Mouse (Mus musculus) adrenal gland, postnatal 4 days (tissue): ENCODE measurements at regions not wholly inside any gene's neighbourhood (a gene's known extent, or its start where the extent isn't known, plus 50 kb on each side); places are given as distances from the start of the nearest gene placed in this dataset.

Source experiments
- DNase-seq, 2 experiments: peaks; one replicate each; pipeline ENCODE4 v3.0.0; 2021 to 2022; ENCODE audit warnings: low spot score in 2 of 2, mixed read lengths in 2 of 2

- DNase-seq: no peak
Measured at GRCm38 (mm10) chr16:57823329-57823728, 68.8 kb upstream of the Col8a1 start.

DNA sequence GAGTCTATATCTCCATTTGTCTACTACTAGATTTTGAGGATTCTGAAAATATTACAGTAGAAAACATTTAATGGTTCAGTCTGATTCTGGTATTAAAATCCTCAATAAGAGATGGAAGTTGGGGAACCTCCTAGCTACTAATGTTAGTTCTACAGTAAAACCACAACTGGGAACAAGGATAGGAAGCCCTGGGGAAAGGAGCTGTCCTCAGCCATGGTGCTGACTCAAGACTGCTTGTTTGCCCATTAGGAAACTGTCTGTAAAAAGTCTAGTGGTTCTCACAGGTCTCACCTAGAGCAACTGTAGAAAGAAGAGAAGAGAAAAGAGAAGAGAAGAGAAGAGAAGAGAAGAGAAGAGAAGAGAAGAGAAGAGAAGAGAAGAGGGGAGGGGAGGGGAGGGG lies 90.9 kb upstream of the Col8a1 start:
- DNase-seq: no peak

- DNase-seq: no peak
Measured at GRCm38 (mm10) chr16:57846386-57846785, 91.8 kb upstream of the Col8a1 start.

- DNase-seq: no peak
Measured at GRCm38 (mm10) chr16:57851854-57852253, 97.3 kb upstream of the Col8a1 start.

GRCm38 (mm10) chr16:57852838-57853460 lies 98.4 kb upstream of the Col8a1 start:
- no peak for DNase-seq

GRCm38 (mm10) chr16:57853751-57854150 lies 99.2 kb upstream of the Col8a1 start:
- no peak for DNase-seq

DNA sequence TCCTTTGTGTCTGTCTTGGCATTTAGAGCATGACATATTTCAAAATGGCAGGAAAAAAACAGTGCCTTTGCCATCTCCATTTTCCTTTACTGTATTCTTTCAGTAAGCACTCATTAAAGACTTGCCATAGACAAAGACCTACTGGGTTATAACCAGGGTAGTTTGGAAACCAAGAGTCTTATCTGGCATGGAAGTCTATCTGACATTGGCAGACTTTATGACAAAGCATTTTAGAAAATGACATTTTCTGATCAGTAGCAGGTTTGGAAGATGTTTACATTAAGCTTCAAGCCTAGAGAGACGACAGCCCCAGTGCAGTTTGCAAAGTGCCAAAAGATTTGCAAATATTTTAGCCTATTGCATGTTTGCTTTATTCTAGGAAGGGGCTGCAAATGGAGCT lies 102.5 kb upstream of the Col8a1 start:
- DNase-seq: no peak

DNA sequence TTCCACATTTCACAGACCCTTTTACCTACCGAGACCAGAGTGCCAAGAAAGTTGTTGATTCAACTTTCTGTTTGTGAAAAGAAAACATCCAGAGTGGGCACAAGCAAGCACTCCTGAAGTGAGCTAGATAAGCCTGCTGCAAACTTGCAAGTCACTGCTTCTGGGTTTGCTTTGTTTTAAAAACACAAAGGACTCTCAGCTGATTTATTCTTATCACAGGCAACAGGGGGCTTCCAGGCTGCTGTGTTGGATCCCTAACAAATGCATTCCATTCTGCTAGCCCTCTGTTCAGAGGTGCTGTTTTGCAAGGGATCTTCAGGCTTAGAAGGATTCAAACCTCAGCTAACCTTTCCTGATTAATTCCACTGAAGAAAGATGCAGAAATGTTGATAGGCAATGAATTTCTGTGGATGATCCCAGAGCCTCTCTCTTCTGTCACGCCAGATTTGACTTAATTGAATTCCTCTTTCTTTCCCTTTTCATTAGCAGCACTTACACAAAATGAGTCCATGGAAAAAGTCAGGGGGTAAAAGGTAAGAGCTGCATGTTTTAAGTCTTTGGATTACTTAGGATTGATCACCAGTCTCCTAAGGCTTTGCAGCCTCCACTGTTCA lies 103.7 kb upstream of the Col8a1 start:
- DNase-seq: no peak

DNA sequence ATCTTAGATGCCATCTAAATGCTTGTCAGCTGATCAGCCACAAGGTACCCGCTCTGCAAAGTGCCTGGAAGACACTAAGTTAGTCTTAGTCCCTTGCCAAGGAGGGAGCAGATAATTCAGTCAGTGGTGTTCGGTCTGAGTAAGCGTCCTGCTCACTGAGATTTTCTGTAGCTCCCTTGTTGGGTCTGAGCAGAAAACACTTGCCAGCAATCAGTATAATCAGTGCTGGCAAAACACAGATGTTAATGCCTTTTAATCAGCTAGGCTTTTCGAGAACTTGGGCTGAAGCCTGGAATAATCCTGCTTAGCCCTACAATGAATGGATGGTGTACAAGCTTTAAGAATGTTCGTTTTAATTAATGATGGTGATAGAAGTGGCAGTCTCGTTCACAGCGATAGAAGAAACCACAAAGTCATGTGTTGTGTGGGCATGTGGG lies 104.2 kb upstream of the Col8a1 start:
- no peak for DNase-seq

- no peak for DNase-seq
Measured at GRCm38 (mm10) chr16:57863206-57863860, 108.8 kb upstream of the Col8a1 start.

- no peak for DNase-seq
Measured at GRCm38 (mm10) chr16:57876857-57877256, 122.3 kb upstream of the Col8a1 start.

GRCm38 (mm10) chr16:57881575-57882094 lies 127.1 kb upstream of the Col8a1 start:
- DNase-seq: no peak

DNA sequence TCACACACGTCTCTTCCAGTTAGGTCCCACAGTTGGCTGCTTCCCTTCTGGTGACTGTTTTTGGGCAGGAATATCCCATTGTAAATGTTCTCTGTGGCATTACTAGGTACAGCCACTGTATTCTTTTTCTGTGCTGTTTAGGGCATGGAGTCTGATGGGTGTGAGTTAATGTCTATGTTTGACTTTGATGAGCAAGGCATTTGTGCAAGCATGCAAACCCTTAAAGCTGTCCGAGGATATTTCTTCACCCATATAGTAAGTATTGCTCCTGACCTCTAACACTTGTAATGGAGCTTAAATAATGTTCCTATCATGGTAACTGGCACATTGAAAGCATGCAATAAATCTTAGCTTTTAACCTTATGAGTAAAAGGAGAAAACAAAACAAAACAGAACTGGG lies 133.6 kb upstream of the Col8a1 start:
- DNase-seq: no peak

- DNase-seq: no peak
Measured at GRCm38 (mm10) chr16:57888553-57888952, 134.0 kb upstream of the Col8a1 start.

GRCm38 (mm10) chr16:57890135-57890534 lies 135.6 kb upstream of the Col8a1 start:
- no peak for DNase-seq

DNA sequence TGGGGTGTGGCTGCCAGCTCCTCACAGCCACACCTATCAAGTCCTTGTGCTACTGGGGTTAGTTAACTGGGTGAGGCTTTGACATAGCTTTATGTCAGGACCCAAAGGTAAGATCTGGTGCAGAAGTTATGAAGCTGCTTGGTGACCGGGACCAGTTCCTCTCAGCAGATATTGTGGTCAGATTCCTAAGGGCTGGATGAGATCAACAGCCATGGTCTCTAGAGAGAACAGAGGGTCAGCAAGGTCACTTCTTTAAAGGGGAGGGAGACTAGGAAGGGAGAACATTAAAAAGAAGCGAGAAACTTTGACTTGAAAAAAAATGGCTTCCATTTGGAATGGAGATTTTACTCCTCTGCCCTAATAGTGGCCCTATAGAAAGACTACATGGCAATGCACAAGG lies 138.6 kb upstream of the Col8a1 start:
- DNase-seq: no peak

GRCm38 (mm10) chr16:57893698-57894352 lies 139.3 kb upstream of the Col8a1 start:
- DNase-seq: no peak

- no peak for DNase-seq
Measured at GRCm38 (mm10) chr16:57901006-57901405, 146.5 kb upstream of the Col8a1 start.

- no peak for DNase-seq
Measured at GRCm38 (mm10) chr16:57902498-57902897, 148.0 kb upstream of the Col8a1 start.

DNA sequence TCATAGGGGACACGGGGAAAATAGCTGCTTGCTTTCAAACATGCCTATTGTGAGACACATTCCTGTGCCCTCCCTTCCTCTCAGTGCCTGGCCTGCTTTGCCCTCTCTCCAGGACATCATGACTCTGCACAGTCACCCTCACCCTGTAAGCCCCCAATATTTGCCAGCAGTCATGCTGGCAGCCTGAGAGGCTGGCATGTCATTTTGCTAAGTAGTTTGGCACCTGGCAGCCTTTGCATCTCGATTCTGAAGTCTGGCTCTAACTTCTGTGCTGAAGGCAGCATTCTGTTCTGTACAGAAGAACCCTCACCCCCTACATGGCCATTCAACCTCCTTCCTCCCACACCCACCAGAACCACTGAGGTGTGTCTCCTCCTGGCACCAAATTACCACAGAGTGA lies 157.5 kb upstream of the Col8a1 start:
- DNase-seq: no peak

DNA sequence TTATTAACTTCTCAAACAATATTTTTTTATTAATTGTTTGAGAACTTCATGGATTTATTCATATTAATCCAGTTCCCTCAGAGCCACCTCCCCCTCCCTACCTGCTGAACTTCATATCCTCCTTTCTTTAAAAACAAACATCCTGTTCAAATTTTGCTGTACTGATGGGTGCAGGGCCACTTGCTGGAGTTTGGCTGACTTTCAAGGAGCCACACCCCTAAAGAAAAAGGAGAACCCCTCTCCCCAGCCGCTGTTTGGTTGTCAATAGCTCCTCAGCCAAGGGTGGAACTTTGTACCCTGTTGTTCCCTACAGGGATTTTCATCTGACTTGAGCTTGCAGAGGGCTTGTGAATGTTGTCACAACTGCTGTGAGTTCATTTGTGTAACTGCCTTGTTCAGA lies 160.0 kb upstream of the Col8a1 start:
- no peak for DNase-seq

GRCm38 (mm10) chr16:57915451-57915850 lies 160.9 kb upstream of the Col8a1 start:
- DNase-seq: no peak
